Mouse (Mus musculus) spleen, embryonic (tissue): ENCODE measurements around the gene Nucb1.
"Not testable (repeated sequence)": the region's sequence is repeated elsewhere in the genome, so short reads cannot be mapped to it uniquely, and the experiment has no call there.

Experiments
- CTCF ChIA-PET: fragments of 350-600 bp; sonication (Branson Sonifier 250); formaldehyde crosslinking; loops from one replicate; lab custom pipeline; 2022; lab: Charles Lee

The Nucb1 gene

GRCm38 (mm10) chr7:45509912-45510787 is at the start of gene Nucb1:
Gene Nucb1 (minus strand): TSS chr7:45510406.
- CTCF ChIA-PET: interaction anchor here (1.3 kb wide), 1 partner anchor 46 kb away, joined by 3 read pairs; no protein-coding TSS in a partner anchor

GRCm38 (mm10) chr7:45558907-45559306 is 48.7 kb upstream of the Nucb1 start:
- CTCF ChIA-PET: interaction anchor here (0.7 kb wide), 1 partner anchor 19 kb away, joined by 3 read pairs; no protein-coding TSS in a partner anchor

- CTCF ChIA-PET: interaction anchor here (0.7 to 1.3 kb wide), 4 partner anchors 33 to 387 kb away, joined by 3 to 6 read pairs (median 4); no protein-coding TSS in a partner anchor
These were observed 45.6 kb upstream of the Nucb1 start for GRCm38 (mm10) chr7:45555787-45556186.

- CTCF ChIA-PET: no interaction called here
These were observed 44.5 kb upstream of the Nucb1 start, which contains the start of gene Hsd17b14 for GRCm38 (mm10) chr7:45554744-45555143. Gene Hsd17b14 (plus strand): TSS chr7:45554893.

GRCm38 (mm10) chr7:45553990-45554389 is 43.8 kb upstream of the Nucb1 start:
- CTCF ChIA-PET: interaction anchor here (0.7 kb wide), 2 partner anchors 74 to 128 kb away, joined by 3 to 7 read pairs; no protein-coding TSS in a partner anchor

GRCm38 (mm10) chr7:45553519-45553918 is 43.3 kb upstream of the Nucb1 start:
- CTCF ChIA-PET: interaction anchor here (0.7 kb wide), 1 partner anchor 74 kb away, joined by 3 read pairs; no protein-coding TSS in a partner anchor

- CTCF ChIA-PET: no interaction called here
These were observed 41.3 kb upstream of the Nucb1 start for GRCm38 (mm10) chr7:45551512-45551883.

- CTCF ChIA-PET: interaction anchor here (0.6 kb wide), 1 partner anchor 56 kb away, joined by 5 read pairs; no protein-coding TSS in a partner anchor
These were observed 40.8 kb upstream of the Nucb1 start for GRCm38 (mm10) chr7:45550821-45551511.

- CTCF ChIA-PET: no interaction called here
These were observed 39.6 kb upstream of the Nucb1 start for GRCm38 (mm10) chr7:45549641-45550436.

- CTCF ChIA-PET: no interaction called here
These were observed 34.3 kb upstream of the Nucb1 start for GRCm38 (mm10) chr7:45544525-45544924.

- CTCF ChIA-PET: interaction anchor here (0.5 kb wide), 1 partner anchor 19 kb away, joined by 3 read pairs; no protein-coding TSS in a partner anchor
These were observed 30.0 kb upstream of the Nucb1 start for GRCm38 (mm10) chr7:45540213-45540612.

GRCm38 (mm10) chr7:45539095-45539494 is 28.9 kb upstream of the Nucb1 start:
- CTCF ChIA-PET: interaction anchor here (0.5 to 1.0 kb wide), 2 partner anchors 102 to 179 kb away, joined by 3 to 8 read pairs; no protein-coding TSS in a partner anchor

GRCm38 (mm10) chr7:45538163-45539041 is 28.2 kb upstream of the Nucb1 start:
- CTCF ChIA-PET: interaction anchor here (0.5 kb wide), 1 partner anchor 179 kb away, joined by 8 read pairs; no protein-coding TSS in a partner anchor

GRCm38 (mm10) chr7:45537602-45538001 is 27.4 kb upstream of the Nucb1 start:
- CTCF ChIA-PET: no interaction called here

GRCm38 (mm10) chr7:45535676-45536075 is 25.5 kb upstream of the Nucb1 start:
- CTCF ChIA-PET: no interaction called here

GRCm38 (mm10) chr7:45530643-45531042 is 20.4 kb upstream of the Nucb1 start:
- CTCF ChIA-PET: no interaction called here

- CTCF ChIA-PET: interaction anchor here (0.8 kb wide), 1 partner anchor 32 kb away, joined by 20 read pairs; no protein-coding TSS in a partner anchor
These were observed 19.3 kb upstream of the Nucb1 start for GRCm38 (mm10) chr7:45529461-45529860.

GRCm38 (mm10) chr7:45527169-45527568 is 17.0 kb upstream of the Nucb1 start:
- CTCF ChIA-PET: not testable (repeated sequence)

- CTCF ChIA-PET: no interaction called here
These were observed 16.4 kb upstream of the Nucb1 start for GRCm38 (mm10) chr7:45526474-45527120.
